Mouse (Mus musculus): Measurements from ENCODE around the gene Atp5g1. TPM values are rescaled to one million over a fixed set of nuclear protein-coding genes. Genes with fewer than 3 reads are reported as not detected.

Atp5g1 gene
- polyA plus RNA-seq, 1 experiment = 650 TPM

- no peak for TF ChIP-seq POLR2A (IDR thresholded peaks at IDR 0.05; ENCODE audit: control insufficient read depth, extremely low read depth, insufficient read depth, low read length, poor library complexity)
- TF ChIP-seq CTCF (IDR thresholded peaks at IDR 0.05; ENCODE audit: borderline replicate concordance, control insufficient read depth, extremely low read depth, insufficient read depth, low read length, poor library complexity) = no peak
- Histone ChIP-seq H3K36me3 (ENCODE audit: control insufficient read depth, insufficient read depth, low read length) (peaks cover 4% of the 10 kb centered on the region; the same call in 1 of the 2 replicates), H3K27me3 (ENCODE audit: control insufficient read depth, insufficient read depth, low read length) (no peaks in the 10 kb centered on the region), H3K27ac (ENCODE audit: control insufficient read depth, insufficient read depth, low read length) (no peak overlapping the region), H3K4me3 (ENCODE audit: control insufficient read depth, insufficient read depth, low read length) (peak overlapping the region; percentile 81), H3K4me1 (replicated peaks; ENCODE audit: control insufficient read depth, insufficient read depth, low read length) (peaks cover 12% of the 10 kb centered on the region)
- DNase-seq = no peak
- WGBS = 19% methylated on average over 17 of the region's 17 CpGs
Observed at GRCm38 (mm10) chr11:96074351-96075176, 906 bp downstream of the Atp5g1 start.

- no peak for DNase-seq
- Histone ChIP-seq H3K36me3 (ENCODE audit: control insufficient read depth, insufficient read depth, low read length) (peaks cover 4% of the 10 kb centered on the region; the same call in 1 of the 2 replicates), H3K27ac (ENCODE audit: control insufficient read depth, insufficient read depth, low read length) (no peak overlapping the region)
Observed at GRCm38 (mm10) chr11:96073295-96073993, 2.0 kb downstream of the Atp5g1 start.

GRCm38 (mm10) chr11:96071013-96071412 lies 4.5 kb downstream of the Atp5g1 start:
- peaks cover 12% of the 10 kb centered on the region for H3K4me1 ChIP-seq (replicated peaks; ENCODE audit: control insufficient read depth, insufficient read depth, low read length)
- TF ChIP-seq POLR2A (IDR thresholded peaks at IDR 0.05; ENCODE audit: control insufficient read depth, extremely low read depth, insufficient read depth, low read length, poor library complexity) = no peak
- TF ChIP-seq CTCF (IDR thresholded peaks at IDR 0.05; ENCODE audit: borderline replicate concordance, control insufficient read depth, extremely low read depth, insufficient read depth, low read length, poor library complexity) = no peak
- no peak overlapping the region for H3K4me3 ChIP-seq (ENCODE audit: control insufficient read depth, insufficient read depth, low read length)
- no peak for DNase-seq
- H3K27me3 ChIP-seq (ENCODE audit: control insufficient read depth, insufficient read depth, low read length) = no peaks in the 10 kb centered on the region
- H3K27ac ChIP-seq (ENCODE audit: control insufficient read depth, insufficient read depth, low read length) = no peak overlapping the region
- peaks cover 4% of the 10 kb centered on the region; the same call in 1 of the 2 replicates for H3K36me3 ChIP-seq (ENCODE audit: control insufficient read depth, insufficient read depth, low read length)
- 94% methylated on average over 1 of the region's 1 CpGs for WGBS

More at GRCm38 (mm10) chr11:96073295-96073993, 2.0 kb downstream of the Atp5g1 start:
- 95% methylated on average over 9 of the region's 9 CpGs for WGBS
- no peaks in the 10 kb centered on the region for H3K27me3 ChIP-seq (ENCODE audit: control insufficient read depth, insufficient read depth, low read length)
- H3K4me1 ChIP-seq (replicated peaks; ENCODE audit: control insufficient read depth, insufficient read depth, low read length) = peaks cover 12% of the 10 kb centered on the region
- no peak overlapping the region for H3K4me3 ChIP-seq (ENCODE audit: control insufficient read depth, insufficient read depth, low read length)
- TF ChIP-seq POLR2A (IDR thresholded peaks at IDR 0.05; ENCODE audit: control insufficient read depth, extremely low read depth, insufficient read depth, low read length, poor library complexity) (no peak), CTCF (IDR thresholded peaks at IDR 0.05; ENCODE audit: borderline replicate concordance, control insufficient read depth, extremely low read depth, insufficient read depth, low read length, poor library complexity) (no peak)

GRCm38 (mm10) chr11:96070353-96070752 lies 5.1 kb downstream of the Atp5g1 start:
- Histone ChIP-seq H3K4me3 (ENCODE audit: control insufficient read depth, insufficient read depth, low read length) (no peak overlapping the region), H3K27me3 (ENCODE audit: control insufficient read depth, insufficient read depth, low read length) (no peaks in the 10 kb centered on the region), H3K36me3 (ENCODE audit: control insufficient read depth, insufficient read depth, low read length) (peaks cover 4% of the 10 kb centered on the region; the same call in 1 of the 2 replicates), H3K27ac (ENCODE audit: control insufficient read depth, insufficient read depth, low read length) (no peak overlapping the region), H3K4me1 (replicated peaks; ENCODE audit: control insufficient read depth, insufficient read depth, low read length) (peaks cover 14% of the 10 kb centered on the region)
- TF ChIP-seq CTCF (IDR thresholded peaks at IDR 0.05; ENCODE audit: borderline replicate concordance, control insufficient read depth, extremely low read depth, insufficient read depth, low read length, poor library complexity) = no peak
- TF ChIP-seq POLR2A (IDR thresholded peaks at IDR 0.05; ENCODE audit: control insufficient read depth, extremely low read depth, insufficient read depth, low read length, poor library complexity) = no peak
- no peak for DNase-seq
- 96% methylated on average over 7 of the region's 7 CpGs for WGBS

DNA sequence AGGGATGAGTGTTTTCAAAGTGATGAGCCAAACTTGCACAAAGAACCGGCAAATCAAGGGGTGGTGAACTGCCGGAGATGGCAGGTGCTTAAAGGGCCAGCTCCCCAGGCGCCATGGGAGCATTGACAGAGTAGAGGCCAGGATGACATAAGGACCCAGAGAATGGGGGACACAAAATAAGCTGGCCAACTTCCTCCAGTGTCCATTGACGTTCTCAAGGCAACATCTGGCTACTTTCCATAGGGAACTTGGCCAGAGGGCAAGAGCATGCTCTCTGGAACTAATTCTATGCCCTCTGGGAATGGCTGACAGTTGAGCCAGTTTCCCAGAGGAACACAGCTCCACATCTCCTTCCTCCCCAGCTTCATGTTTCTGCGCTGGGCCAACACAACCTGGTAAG lies 7.2 kb downstream of the Atp5g1 start:
- Histone ChIP-seq H3K4me1 (replicated peaks; ENCODE audit: control insufficient read depth, insufficient read depth, low read length) (peaks cover 6% of the 10 kb centered on the region), H3K27me3 (ENCODE audit: control insufficient read depth, insufficient read depth, low read length) (no peaks in the 10 kb centered on the region), H3K27ac (ENCODE audit: control insufficient read depth, insufficient read depth, low read length) (no peak overlapping the region), H3K36me3 (ENCODE audit: control insufficient read depth, insufficient read depth, low read length) (peaks cover 4% of the 10 kb centered on the region; the same call in 1 of the 2 replicates), H3K4me3 (ENCODE audit: control insufficient read depth, insufficient read depth, low read length) (no peak overlapping the region)
- 92% methylated on average over 5 of the region's 5 CpGs for WGBS
- DNase-seq = no peak
- TF ChIP-seq POLR2A (IDR thresholded peaks at IDR 0.05; ENCODE audit: control insufficient read depth, extremely low read depth, insufficient read depth, low read length, poor library complexity) (no peak), CTCF (IDR thresholded peaks at IDR 0.05; ENCODE audit: borderline replicate concordance, control insufficient read depth, extremely low read depth, insufficient read depth, low read length, poor library complexity) (no peak)

GRCm38 (mm10) chr11:96065215-96065911 lies 10.1 kb downstream of the Atp5g1 start, which contains the start of gene Ube2z:
Gene Ube2z (minus strand): TSS chr11:96065388.
- TF ChIP-seq CTCF (IDR thresholded peaks at IDR 0.05; ENCODE audit: borderline replicate concordance, control insufficient read depth, extremely low read depth, insufficient read depth, low read length, poor library complexity) = peak; percentile 50; the same call in 1 of the 2 replicates
- TF ChIP-seq POLR2A (IDR thresholded peaks at IDR 0.05; ENCODE audit: control insufficient read depth, extremely low read depth, insufficient read depth, low read length, poor library complexity) = peak; percentile 81
- peak; percentile 98 for DNase-seq
- H3K36me3 ChIP-seq (ENCODE audit: control insufficient read depth, insufficient read depth, low read length) = peaks cover 14% of the 10 kb centered on the region
- peak within 1 kb of the TSS; percentile 56 for H3K4me3 ChIP-seq (ENCODE audit: control insufficient read depth, insufficient read depth, low read length)
- peaks cover 6% of the 10 kb centered on the region for H3K4me1 ChIP-seq (replicated peaks; ENCODE audit: control insufficient read depth, insufficient read depth, low read length)
- H3K27ac ChIP-seq (ENCODE audit: control insufficient read depth, insufficient read depth, low read length) = no peak within 1 kb of the TSS; the same call in 1 of the 2 replicates
- 6% methylated on average over 50 of the region's 50 CpGs for WGBS
- no peaks in the 10 kb centered on the region for H3K27me3 ChIP-seq (ENCODE audit: control insufficient read depth, insufficient read depth, low read length)
